Mouse (Mus musculus) MN1 (cell line): ENCODE data around the gene Sox13.

Source experiments
- DNase-seq: peaks from one replicate; pipeline ENCODE4 v3.0.0-alpha.2; 2016; ENCODE audit warnings: low spot score

The Sox13 gene

DNA sequence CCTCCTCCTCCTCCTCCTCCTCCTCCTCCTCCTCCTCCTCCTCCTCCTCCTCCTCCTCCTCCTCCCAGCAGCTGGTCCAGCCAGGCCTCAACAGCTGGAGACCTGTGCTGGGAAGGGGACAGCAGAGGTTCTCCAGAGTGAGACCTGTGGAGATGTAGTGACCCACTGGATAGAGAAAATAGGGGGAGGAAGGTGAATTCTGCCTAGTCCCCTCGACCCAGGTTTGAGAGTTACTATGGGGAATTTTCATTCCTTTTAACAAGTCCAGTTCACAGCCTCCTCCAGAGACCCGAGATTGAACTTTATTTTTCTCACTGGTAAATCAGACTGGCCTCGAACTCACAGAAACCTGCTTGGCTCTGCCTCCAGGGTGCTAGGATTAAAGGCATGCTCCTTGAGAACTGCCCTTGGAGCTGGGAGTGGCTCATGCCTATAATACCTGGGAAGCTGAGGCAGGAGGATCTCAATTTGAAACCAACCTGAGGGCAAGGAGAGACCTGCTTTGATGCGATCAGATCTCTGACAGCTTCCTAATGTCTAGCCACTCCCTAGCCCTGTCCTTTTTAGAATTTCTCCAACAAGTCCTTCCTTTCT lies 467 bp upstream of the Sox13 start:
- no peak for DNase-seq

DNA sequence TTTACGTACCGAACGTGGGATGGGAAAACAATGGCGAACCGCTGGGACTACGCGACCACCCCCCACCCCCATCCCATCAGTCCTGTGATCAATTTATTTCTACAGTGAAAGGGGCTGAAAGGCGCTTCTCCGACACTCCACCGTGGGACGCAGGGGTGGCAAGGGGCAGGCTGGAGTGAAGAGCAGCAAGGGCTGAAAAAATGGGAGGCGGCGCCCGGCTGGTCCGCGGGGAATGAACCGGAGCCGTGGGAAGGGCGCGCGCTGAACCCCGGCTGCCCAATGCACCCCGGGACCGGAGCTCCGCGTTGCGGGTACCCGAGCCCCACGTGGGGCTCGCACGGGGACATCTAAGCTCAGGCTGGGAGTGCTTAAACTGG lies 1.0 kb downstream of the Sox13 start:
- DNase-seq = no peak

DNA sequence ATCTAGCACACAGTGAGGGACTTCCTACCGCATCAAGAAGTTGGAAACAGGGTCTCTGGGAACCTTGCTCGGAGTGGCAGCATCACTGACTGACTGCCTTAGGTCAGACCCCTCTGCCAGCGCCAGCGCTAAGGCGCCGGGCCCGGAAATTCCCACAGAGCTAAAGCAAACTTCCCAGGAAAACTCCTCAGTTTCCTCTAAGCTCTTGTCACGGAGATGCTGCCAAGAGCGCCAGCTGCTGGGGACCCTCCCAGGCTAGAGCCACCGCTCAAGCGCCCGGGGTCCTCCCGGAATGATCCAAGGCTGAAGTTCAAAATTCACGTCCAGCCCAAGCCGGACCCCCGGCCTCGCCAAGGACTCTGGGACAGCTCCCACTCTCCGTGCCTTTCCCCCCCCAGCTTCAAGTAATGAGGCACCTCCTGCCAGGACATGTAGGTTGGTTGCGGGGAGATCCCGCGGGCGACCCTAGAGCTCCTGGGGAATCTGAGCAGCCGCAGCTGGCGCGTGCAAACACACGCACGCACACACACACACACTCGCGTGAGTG lies 1.5 kb downstream of the Sox13 start:
- DNase-seq = no peak

DNA sequence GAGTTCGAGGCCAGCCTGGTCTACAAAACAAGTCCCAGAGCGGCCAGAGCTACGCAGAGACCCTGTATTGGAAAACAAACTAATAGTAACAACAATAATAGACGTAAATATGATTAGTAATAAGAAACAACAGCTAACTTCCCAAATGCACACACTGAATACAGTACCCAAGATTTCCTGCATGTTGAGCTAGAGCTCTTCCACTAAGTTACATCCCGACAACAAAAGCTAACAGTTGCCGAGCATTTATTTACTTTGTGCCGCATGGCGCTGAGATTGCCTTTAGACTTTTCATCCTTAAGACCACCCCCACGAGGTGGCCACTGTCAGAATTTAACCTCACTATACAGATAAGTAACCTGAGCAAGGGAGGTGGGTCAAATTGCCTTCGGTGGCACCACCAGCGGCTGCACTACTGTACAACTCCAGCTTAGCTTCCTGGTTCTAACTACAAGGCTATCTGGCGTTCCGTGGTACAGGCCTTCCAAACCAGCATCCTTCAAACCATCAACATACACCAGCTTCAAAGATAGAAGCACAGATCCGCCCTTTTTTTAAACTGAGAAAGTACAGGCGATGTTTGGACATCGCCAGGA lies 2.1 kb downstream of the Sox13 start:
- no peak for DNase-seq

DNA sequence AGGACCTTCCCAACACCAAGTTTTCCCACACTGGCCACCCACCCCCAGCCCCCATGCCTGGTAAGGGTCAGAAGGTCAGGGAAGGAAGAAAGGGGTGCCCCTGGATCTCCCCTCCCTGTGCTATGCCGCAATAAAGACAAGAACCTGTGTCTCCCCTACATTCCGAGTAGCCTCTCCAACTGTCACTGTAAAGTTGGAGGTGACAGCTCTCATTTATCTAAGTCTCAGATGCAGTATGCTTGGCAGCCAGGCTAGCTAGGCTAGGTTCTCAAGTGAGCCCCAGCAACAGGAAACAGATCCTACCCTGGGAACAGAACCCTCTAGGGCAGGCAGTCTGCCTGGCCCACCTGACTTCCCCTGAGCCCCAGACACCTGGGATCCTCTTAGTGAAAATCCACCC lies 3.1 kb downstream of the Sox13 start:
- no peak for DNase-seq

DNA sequence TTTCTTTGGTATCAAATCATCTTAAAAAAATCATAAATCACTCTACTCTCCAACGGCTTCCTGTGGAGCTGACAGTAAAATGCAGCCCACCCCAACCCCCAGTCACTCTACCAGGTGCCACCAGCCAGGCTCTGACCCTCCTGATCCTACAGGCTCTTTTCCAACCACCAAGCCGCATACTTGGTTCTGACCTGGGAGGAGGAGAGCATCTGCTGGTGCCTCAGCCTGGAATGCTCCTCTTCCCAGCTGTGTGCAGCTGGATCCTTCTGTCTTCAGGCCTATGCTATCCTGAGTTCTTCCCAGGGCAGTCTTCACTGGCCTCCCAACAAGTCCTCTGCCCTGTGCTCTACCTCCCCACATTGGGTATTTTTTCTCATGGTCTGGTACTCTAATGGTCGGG lies 3.7 kb downstream of the Sox13 start:
- no peak for DNase-seq

DNA sequence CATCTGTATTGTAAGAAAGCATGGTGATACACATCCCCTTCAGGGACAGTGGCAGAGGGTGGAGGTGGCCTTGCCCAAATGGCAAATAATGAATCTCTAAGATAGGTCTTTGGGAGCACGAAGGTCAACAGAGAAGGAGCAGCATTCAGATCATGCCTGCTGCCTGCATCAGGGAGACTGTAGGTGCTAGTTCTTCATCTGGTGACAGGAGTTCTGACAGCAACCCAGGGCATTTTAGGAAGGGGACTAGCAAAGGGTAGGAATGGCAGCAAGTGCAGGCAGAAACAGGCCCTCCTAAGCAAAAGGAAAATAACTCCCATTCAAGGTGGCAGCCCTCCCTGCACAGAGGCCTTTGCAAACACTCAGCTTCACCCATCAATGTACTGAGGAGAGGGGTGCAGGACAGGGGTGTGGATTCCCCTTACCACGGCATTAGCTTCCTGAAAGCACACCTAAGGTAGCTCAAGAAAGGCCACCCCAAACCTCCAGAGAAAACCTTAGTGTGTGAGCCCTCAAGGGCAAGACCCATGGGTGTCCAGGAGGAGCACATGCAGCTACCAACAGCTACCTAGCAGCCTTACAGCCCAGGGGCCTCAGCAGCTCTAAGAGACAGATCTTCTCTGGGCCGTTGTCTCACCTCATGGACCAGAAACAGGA lies 4.9 kb downstream of the Sox13 start:
- no peak for DNase-seq

DNA sequence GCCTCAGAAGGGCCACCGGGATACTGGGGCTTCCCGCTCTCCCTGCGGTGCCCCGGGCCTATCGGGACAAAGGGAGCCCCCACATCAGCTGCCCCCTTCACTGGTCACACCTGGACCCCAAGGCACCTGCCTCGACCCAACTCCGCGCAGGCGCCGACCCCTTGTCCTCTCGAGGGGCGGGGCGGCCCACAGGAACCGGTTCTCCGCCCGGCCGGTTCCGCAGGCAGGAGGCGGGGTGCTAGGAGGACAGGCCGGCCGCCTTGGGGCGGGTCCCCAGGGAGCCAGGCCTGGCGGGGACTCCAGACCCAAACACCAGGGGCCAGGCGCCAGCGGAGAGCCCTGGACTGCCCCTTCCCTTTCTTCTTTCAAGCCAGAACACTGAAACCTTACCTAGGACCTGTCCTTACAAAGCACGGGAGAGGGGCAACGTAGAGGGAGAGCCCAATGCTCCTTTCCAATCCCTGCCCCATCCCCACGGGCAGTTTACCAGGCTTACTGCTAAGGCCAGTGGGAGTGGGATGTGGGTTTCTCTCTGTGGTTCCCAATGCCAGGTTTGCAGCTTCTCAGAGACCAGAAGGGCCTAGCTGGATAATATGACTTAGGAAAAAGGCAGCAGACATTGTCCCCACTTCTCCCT lies 5.9 kb downstream of the Sox13 start:
- DNase-seq = no peak

DNA sequence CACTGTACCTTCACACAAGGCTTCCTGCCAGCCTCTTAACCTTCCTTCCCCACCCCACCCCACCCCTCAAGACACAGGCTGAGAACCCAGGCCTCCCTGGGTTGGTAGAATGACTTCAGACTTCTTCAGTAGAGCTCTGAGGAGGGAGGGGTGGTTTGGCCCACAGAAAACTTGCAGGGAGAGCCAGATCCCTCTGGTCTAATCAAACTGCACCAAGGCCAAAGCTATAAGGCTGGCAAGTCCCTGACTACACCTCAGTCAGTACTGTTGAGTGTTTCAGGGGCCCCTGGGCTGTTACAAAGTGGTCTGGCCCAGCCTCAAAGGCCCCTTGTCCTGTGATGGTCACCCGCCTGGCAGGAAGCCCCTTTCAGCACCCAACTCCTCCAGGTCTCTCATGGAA lies 6.6 kb downstream of the Sox13 start:
- DNase-seq = no peak

DNA sequence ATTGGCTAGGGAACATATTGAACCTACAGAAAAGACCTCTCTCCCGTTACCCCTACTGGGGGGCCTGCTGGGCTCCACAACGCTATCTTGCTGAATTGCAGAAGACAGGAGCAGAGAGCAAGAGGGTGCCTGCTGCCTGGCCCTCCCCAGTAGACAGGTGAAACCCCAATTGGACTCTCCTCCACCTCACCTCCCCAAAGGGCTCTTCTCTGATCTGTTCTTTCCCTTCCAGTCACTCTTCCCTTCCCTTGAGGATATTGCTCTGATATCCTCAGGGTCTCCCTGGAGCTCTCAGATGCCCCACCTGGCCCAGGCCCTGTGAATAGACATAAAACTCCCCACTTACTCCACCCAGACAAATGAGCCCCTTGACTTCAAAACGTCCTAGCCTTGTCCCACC lies 7.1 kb downstream of the Sox13 start:
- no peak for DNase-seq

DNA sequence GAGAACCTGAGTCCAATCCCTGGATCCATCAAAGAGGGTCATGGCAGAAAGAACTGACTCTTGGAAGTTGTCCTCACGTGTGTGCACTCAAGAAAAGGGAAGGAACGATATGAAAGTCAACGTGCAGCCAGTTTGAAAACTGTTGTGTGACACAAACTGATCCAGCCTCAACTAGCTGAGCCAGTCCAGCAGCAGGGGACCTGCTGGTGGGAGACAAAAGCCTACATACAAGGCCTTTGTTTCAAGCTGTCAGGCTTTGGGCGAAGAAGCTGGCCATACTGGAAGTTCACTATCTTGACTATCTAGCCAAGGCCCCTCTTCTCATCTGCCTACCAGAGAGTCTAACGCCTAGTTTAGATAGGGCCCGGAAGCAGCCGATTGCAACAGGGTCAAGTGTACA lies 7.7 kb downstream of the Sox13 start:
- DNase-seq = no peak

DNA sequence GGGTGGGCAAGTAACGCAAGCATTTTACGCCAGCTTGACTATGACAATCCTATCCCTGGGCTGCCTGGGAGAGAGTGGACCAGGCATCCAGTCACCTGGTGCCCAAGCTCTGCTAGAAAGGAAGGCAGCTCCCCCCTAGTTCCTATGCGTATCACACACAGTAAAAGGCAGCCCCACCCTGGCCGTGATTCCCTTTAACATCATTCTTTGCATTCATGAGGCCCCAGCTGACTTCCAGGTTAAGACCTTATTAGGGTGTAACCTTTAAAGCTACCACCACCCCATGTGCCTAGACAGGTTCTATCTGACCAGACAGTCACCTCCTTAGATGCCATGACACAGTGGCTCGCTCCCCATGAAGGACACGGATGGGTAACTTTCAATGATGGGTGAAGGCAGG lies 8.7 kb downstream of the Sox13 start:
- no peak for DNase-seq

DNA sequence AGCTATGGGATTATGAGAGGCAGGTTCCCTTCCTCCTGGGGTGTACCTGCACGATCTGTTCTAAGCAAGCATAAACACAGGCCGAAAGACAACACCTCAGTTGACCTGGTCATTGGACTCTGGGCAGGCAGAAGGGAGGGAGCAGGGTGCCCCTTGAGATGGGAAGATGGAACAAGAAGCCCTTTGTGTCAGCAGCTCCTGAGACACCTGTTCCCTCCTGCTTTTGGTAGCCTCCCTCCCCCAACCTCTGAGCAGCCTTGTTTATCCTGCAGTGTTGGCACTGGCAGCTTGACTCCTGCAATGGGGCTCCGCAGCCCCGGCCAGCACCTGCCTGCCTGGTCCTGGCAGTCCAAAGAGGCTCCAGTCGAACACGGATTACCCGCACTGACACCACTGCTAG lies 9.1 kb downstream of the Sox13 start:
- DNase-seq = no peak

DNA sequence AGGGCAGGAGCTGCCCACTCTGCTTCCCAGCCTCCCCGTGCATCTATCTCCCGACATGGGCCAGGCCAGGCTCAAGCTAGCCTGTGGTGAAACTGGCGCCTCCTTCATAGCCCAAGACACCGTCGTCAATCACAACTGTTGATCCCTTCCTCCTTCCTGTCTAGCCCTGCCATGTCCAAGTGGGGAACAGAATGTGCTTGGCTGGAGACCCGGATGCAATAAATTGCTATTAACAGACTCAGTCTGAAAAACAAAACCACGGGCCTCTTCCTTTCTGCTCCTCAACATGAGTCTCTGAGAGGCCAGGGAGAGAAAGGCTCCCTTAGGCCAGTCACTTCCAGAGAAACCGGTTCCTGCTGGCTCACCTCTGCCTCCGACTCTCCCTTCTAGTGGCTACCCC lies 11.2 kb downstream of the Sox13 start:
- no peak for DNase-seq

DNA sequence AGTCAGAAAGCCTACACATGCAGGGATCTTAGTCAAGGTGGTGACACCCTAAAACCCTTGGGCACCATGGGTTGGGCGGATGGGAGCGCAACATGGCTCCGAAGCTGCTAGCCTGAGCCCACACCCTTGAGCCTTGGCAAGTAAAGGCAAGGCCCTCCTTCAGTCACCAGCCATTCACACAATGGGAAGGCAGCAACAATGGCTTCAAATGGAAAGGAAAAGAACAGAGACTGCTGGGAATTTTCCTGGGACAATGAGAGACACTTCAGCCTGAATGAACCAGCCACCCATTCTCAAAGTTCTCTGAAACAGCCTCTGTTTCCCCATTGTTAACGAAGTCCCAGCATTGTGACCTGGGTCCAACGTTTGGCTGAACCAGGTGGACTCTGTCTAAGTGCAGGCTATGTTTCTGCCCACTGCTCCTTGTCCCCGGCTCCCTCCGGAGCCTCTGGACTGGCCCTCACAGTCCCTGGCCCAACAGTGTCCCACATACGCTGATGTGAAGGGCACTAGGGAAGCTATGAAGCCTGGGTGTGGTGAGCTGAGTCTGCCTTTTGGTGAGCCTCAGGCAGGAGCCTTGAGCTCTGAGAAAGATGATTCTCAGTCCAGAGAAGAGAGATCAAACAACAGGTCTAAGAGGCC lies 12.6 kb downstream of the Sox13 start:
- DNase-seq = no peak

DNA sequence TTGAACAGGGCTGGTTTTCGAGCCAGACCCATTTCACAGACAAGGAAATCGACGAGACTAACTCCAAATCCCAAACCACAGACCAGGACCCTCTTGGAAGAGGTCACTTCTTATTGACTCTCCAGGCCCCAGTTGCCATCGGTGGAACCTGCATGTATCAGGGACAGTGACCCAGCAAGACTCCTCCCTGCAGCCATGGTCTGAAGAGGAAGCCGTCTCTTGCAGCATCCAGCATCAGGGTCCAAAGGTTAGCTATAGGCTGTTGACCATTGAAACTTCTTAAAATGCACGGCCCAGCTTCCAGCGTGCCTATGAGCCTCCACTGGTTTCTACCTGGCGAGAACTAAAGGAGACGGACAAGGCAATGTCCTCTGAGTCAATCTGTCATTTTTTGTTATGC lies 14.4 kb downstream of the Sox13 start:
- no peak for DNase-seq

DNA sequence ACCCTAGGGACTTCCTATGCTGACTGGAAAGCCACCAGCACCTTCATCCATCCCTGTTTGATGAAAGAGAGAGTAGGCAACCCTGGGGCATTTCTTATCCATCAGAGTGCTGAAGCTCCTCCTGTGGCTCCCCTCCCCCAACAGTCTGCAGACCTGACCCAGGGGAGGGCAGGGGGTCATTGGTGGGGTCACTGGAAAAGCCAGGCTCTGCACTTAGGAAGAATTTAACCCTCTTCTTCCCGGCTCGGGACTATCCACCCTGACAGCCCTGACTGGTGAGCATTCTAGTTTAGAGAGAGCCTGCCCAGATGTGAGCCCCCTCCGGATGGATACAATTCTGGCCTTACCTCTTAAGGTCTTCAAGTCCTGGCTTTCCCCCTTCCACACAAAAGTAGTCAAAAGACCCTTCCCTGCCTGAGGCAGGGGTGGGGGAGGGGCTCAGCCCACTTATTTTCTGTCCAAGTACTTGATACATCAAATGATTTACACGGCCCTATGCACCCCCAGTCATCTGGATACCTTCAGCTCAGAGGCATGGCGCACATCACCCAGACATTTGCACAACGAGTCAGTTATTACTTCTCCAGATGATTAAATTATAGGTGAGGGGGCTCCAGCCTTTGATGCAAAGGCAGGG lies 15.2 kb downstream of the Sox13 start:
- no peak for DNase-seq

DNA sequence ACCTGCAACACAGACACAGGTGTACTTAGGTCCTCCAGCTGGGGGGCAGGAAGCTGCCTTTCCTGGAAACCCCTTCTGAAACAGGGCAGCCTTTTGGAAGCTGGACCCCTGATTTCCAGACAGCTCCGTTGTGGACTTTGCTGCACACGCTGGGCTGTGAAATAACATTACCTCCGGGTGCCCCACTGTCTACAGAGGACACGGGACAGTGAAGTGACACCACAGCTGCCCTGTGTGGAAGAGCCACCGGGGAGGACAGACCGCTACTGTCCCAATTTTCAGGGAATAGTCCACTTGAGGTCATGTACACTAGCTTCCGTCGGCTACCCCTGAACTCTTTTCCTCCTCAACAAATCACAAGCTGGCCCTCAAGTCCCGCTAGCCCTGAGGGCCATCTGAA lies 15.9 kb downstream of the Sox13 start:
- no peak for DNase-seq

DNA sequence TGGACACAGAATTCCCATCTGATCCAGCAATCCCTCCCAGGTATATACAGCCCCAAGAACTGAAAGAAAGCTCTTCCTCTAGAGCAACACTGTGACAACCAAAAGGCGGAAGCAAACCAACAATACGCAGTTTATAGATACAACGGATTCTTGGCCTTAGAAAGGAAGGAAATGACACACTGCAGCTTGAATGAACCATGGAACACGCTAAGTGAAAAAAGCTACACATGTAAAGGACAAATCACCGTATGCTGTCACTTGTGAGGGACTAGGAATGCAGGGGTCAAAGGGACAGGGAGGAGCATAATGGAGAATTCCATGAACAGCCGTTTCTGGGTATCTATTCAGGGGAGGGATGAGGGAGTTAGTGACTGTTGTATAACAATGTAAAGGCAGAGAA lies 16.7 kb downstream of the Sox13 start:
- no peak for DNase-seq

DNA sequence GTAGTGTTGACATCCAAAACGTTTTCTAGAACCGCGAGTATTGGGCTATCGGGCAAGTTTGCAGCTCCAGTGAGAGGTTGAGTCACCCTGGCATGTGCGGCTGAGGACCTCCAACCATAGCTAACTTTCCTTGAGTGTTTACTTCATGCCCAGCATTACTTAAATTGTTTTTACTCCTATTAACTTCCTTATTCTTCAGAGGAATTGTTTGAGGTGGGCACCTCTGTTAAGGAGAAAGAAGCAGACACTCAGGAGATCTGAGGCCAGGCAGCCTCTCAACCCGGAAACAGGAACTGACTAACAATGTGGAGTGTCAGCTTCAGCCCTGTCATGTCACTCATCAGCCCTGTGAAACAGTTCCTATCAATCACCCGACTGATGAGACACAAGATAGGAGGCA lies 17.6 kb downstream of the Sox13 start:
- no peak for DNase-seq

DNA sequence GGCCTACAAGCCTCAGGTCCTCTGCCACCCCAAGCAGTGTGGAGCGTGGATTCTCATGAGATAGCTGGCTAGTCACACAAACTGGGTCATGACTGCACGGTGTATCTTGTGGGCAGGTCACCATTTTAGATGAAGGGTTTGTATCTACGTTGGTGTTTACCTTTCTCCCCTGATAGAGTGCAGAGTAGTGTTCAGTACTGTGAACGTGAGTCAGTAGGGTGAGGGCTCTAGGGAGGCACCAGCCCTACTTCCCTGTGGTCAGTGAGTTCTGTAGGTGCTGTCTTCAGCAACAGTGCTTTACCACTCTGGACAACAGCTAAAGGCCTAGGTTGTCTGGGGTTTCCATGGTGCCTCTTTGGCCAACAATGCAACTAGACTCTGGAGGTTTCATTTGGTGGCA lies 20.2 kb downstream of the Sox13 start:
- no peak for DNase-seq

DNA sequence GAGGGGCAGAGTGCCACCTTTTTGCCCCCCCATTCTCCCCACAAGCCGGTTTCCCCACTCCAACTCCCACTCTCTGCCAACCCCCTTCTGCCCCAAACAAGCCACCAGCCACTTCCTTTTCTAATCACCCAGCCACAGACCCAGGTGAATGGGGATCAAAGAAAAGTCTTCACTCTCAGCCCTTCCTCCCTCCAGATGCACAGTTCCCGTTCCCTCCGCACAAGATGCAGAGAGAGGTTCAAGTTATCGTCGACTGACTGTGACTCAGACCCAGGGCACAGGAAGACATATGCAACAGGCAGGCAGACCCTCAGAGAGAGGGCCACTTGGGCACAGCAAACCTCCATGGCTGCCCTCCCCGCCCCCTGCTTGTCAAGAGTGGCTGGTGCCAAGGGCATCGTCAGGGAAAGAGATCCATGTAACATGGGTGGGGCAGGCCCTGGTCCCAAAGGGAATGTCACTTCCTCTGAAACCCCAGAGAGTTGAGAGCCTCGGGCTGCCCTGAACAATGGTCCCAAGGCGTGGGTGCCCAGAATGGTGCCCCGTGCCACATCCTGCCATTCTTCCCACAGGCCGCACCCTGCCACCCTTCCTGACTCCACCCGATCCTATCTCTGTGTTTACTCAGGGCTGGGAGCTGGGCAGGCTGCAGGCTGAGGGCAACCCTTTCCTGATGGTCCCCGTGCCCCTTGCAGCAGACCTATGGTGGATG lies 24.0 kb downstream of the Sox13 start:
- no peak for DNase-seq
